Mouse (Mus musculus): ENCODE data around the gene Tarm1. TPM values are rescaled to one million over a fixed set of nuclear protein-coding genes. Genes with fewer than 3 reads are reported as not detected.

Tarm1 gene
- polyA plus RNA-seq, 1 experiment from 2014 or later: 0.41 TPM

Other genes starting within 250 kb of the Tarm1 start
- 140 and 141 TPM in 2 replicates for gene Myadm, start 213.5 kb downstream of the Tarm1 start, polyA plus RNA-seq (2015; fragmentation: Nextera tagmentation; extraction: Ambion mirVana)
- gene Prkcg, start 213.4 kb downstream of the Tarm1 start, polyA plus RNA-seq (2015; fragmentation: Nextera tagmentation; extraction: Ambion mirVana): 0.40 and 0.49 TPM in 2 replicates
- 2.5 and 2.6 TPM in 2 replicates for gene Cacng7, start 169.7 kb downstream of the Tarm1 start, polyA plus RNA-seq (2015; fragmentation: Nextera tagmentation; extraction: Ambion mirVana)
- gene Cacng8, start 111.9 kb downstream of the Tarm1 start, polyA plus RNA-seq (2015; fragmentation: Nextera tagmentation; extraction: Ambion mirVana): 1.5 and 1.9 TPM in 2 replicates
- 0.36 and 0.43 TPM in 2 replicates for gene Cacng6, start 78.4 kb downstream of the Tarm1 start, polyA plus RNA-seq (2015; fragmentation: Nextera tagmentation; extraction: Ambion mirVana)
- gene Oscar, start 113.5 kb upstream of the Tarm1 start, polyA plus RNA-seq (2015; fragmentation: Nextera tagmentation; extraction: Ambion mirVana): 0.06 and 0.26 TPM in 2 replicates
- gene Ndufa3, start 114.7 kb upstream of the Tarm1 start, polyA plus RNA-seq (2015; fragmentation: Nextera tagmentation; extraction: Ambion mirVana): 456 and 472 TPM in 2 replicates
- 23.7 and 25.2 TPM in 2 replicates for gene Tfpt, start 127.3 kb upstream of the Tarm1 start, polyA plus RNA-seq (2015; fragmentation: Nextera tagmentation; extraction: Ambion mirVana)
- 82.5 and 90.0 TPM in 2 replicates for gene Prpf31, start 127.4 kb upstream of the Tarm1 start, polyA plus RNA-seq (2015; fragmentation: Nextera tagmentation; extraction: Ambion mirVana)
- gene Cnot3, start 142.6 kb upstream of the Tarm1 start, polyA plus RNA-seq (2015; fragmentation: Nextera tagmentation; extraction: Ambion mirVana): 44.6 and 46.4 TPM in 2 replicates
- 17.7 and 18.3 TPM in 2 replicates for gene Leng1, start 163.2 kb upstream of the Tarm1 start, polyA plus RNA-seq (2015; fragmentation: Nextera tagmentation; extraction: Ambion mirVana)
- gene Tmc4, start 174.9 kb upstream of the Tarm1 start, polyA plus RNA-seq (2015; fragmentation: Nextera tagmentation; extraction: Ambion mirVana): 70.9 and 72.8 TPM in 2 replicates
- gene Tsen34, start 190.2 kb upstream of the Tarm1 start, polyA plus RNA-seq (2015; fragmentation: Nextera tagmentation; extraction: Ambion mirVana): 248 and 261 TPM in 2 replicates
- 51.2 and 53.2 TPM in 2 replicates for gene Mboat7, start 190.9 kb upstream of the Tarm1 start, polyA plus RNA-seq (2015; fragmentation: Nextera tagmentation; extraction: Ambion mirVana)
- gene Rps9, start 201.4 kb upstream of the Tarm1 start, polyA plus RNA-seq (2015; fragmentation: Nextera tagmentation; extraction: Ambion mirVana): 1,416 and 1,486 TPM in 2 replicates
- gene Pirb, start 217.8 kb upstream of the Tarm1 start, polyA plus RNA-seq (2015; fragmentation: Nextera tagmentation; extraction: Ambion mirVana): 2.4 and 2.9 TPM in 2 replicates